Mouse (Mus musculus) thymus, adult 18-20 months (tissue): ENCODE data around the gene Magi1.

ENCODE experiments used
- DNase-seq, 2 experiments: peaks; one replicate each; pipeline ENCODE4 v3.0.0; 2022; ENCODE audit warnings: mixed read lengths in 2 of 2

The Magi1 gene

DNA sequence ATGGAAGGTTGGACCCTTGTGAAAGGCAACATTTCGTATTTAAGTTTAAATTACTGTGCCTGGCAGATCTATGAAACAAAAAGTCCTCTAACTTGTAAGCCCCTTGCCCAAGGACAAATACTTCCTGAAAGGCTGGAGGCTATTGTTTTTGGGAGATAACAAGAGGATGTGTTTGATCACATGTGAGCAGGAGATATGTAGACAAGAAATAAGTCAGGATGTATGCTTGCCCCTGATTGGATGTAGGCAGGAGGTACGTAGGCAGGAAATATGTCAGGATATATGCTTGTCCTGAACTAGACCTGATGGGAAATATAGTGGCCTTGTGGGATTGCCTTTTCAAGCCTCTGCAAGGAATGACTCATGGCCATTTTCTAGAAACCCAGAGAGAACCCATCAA is 84.0 kb downstream of the Magi1 start:
- DNase-seq: no peak

DNA sequence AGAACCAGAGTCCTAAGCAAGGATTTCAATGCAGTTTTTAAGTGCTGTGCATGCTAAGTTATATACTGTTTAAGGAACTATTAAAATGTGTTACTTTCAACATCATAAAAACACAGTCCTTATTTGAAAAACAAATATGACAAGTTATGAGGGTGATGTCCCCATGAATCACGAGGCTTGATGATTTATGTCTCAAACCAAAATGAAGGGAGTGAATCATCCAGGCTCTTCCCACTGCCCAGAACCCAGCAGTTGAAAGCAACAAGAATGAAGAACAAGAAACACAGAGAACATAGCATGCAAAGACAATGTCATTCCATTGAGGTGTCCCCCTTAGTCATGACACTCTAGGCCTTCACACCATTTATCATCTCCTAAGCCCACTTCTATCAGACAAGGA is 85.9 kb downstream of the Magi1 start:
- DNase-seq: no peak

GRCm38 (mm10) chr6:94195303-94195911 is 88.3 kb downstream of the Magi1 start:
- no peak for DNase-seq

- DNase-seq: no peak
Measured at GRCm38 (mm10) chr6:94190830-94191229, 92.9 kb downstream of the Magi1 start.

- DNase-seq: no peak
Measured at GRCm38 (mm10) chr6:94189379-94189778, 94.3 kb downstream of the Magi1 start.

GRCm38 (mm10) chr6:94186628-94187319 is 96.9 kb downstream of the Magi1 start:
- no peak for DNase-seq

DNA sequence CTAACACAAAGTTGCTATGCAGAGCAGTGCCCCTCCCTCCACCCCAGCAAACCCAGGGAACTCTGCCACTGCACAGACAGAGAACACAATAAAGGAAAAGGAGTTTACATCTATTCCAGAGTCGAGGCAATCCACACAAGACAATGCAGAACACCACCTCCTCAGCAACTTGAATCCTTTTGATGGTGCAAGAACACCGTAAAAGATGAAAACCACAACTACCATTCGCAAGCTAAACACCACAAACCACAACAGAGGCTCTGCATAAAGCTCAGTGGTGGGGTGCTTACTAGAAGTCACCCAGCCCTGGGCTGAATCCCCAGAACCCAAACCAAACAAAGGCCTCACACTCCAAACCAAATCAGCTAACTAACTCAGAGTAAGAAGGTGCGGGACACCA is 99.4 kb downstream of the Magi1 start:
- DNase-seq: no peak

GRCm38 (mm10) chr6:94183354-94183851 is 100.3 kb downstream of the Magi1 start:
- DNase-seq: no peak

DNA sequence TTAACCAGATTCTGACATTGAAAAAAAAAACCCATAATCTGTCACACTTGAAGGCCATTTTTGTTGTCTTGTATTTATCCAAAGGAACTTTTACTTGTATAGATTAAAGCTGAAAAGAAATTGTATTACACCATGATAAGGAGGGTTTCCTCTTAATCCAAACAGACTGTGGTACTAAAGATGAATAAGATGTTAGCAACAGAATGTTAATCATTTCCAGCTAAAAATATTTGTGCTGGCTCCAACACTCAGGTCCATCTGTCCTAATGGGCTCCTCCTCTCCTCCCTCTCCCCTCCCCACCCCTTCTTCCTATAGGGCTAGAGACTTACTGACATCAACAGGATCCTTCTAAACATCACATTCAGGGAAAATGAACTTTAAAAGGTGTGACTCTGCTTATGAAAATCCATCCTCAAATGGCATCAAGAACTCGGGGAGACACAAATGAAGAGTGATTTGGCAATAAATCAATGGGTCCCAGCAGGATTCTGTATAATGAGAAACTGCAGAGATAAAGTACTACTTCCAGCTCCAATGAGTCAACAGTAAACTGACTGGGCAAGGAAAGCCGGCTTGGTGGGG is 102.0 kb downstream of the Magi1 start:
- no peak for DNase-seq

DNA sequence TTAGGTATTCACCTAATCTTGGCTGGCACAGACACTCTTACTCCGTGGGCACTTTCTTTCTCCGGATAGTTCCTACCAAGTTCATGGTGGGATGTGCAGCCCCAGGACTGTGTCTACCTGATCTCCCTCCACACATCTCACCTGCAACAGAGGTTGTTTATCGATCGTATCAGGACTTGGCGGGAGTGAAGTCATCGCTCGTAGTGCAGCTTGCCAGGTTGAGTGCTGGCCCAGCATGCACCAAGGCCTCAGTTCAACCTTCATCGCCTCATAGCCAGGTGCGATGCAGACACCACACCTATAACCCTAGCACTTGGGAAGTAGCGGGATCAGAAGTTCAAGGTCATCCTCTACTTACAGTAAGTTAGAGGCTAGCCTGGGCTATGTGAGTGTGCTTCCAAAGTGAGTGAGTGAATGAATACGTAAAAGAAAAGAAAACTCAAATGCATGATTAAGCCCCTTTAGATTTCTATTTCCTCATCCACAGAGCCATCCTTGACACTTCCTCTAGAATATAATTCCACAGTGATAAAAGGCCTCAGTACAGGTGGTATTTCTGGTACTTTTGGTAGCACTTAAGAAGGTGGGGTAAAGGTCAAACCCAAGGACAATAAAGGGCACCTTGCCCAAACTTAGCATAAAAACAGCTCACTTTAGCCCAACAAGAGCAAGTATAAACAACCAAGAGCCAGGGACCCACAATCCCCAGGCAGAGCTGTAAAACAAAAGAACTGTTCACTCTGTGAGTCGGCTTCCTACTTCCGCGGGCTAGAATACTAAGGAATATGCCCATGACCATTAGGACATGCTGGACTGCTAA is 103.2 kb downstream of the Magi1 start:
- no peak for DNase-seq

- DNase-seq: no peak
Measured at GRCm38 (mm10) chr6:94177559-94177958, 106.2 kb downstream of the Magi1 start.

DNA sequence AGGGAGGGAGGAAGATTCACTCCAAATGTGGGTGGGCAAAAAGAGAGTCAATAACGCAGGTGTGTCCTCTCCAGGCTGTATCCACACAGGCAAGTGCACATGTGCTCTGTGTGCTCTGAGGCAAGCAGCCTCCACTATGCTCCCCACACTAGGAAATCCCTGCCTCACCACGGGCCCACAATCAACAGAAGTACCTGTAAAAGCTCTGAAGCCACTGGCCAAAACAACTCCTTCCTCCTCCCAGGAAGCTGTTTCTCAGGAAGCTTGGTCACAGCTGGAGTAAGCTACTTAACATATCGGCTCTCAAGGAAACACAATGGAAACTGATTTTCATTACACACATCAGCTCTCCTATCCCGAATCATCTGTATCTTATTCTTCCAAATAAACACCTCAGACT is 107.0 kb downstream of the Magi1 start:
- no peak for DNase-seq

DNA sequence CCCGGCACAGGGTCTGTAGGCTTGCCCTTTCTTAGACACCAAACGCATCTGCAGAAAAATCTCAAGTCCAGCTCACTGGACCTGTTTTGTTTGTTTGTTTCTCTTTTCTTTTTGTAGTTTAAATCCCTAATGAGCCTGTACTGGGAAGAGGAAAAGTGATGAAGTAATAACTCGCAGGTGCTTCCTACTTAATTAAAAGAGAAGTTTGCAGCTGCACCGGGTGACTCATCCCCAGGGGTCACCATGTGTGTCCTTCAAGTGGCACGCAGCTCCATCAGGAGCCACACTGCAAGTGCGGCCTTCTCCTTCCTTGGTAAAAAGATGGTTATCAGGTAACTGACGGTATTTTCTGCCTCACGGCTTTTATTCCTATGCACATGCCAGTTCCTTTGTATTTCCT is 112.5 kb downstream of the Magi1 start:
- no peak for DNase-seq

DNA sequence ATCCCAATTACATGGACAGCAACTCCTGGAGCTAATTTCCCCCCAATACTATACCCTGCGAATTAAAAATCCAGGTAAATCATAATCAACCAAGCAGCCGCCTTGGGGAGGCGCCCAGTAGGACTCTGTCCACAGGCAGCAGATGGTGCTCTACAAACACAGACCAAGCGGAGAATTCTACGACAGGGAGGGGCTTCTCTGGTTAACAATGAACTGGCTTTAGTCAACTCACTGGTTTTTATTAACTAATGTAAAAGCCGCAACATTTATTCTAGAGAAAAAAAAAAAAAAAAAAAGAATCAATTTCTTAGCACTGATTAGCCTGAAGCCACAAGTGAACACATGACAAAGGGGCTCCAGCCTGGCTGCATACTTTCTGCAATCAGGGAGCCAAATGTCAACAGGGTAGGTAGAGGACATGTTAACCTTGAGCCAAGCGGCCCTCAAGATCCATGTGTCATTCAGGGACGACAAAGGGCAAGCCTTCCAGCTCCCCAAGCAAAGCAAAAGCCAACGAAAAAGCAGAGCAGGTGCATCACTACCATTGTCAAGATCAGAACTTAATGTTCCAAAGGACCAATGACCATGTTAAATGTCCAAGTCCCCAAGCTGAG is 114.0 kb downstream of the Magi1 start:
- DNase-seq: no peak

DNA sequence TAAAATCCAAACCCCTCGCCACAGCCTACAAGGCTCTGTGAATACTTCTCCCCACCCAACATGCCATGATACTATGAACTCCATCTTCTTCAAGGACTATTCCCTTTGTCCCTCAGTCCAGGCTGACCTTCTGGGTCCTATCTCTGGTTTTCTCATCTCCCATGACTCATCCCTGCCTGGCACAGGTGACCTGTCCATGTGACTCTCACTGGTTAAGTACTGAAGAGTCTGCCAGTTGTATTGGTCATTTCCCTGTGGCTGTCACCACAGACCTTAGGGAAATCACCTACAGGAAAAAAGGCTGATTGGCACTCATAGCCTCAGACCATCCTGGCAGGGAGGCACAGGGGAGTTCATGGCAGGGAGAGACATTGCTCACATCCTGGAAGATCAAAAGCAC is 117.8 kb downstream of the Magi1 start:
- no peak for DNase-seq

GRCm38 (mm10) chr6:94164753-94165536 is 118.8 kb downstream of the Magi1 start:
- no peak for DNase-seq

- no peak for DNase-seq
Measured at GRCm38 (mm10) chr6:94163325-94163995, 120.3 kb downstream of the Magi1 start.

DNA sequence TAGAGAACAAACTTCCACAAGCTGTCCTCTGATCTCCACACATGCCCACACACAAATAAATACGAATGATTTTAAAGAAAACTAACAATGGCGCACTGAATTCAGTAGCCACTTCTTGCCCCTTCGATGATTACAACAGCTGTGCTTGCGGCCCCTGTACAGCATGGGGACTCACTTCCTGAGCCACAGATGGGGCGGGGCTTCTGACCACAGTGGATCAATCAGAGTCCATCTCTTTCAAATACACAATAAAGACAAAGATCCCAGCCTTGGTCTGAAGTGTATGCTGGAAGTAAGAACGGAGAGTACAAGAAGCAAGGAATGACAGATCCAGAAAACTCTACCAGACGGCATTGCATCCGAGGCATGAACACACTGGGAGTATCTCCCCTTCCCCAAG is 120.8 kb downstream of the Magi1 start:
- DNase-seq: no peak

DNA sequence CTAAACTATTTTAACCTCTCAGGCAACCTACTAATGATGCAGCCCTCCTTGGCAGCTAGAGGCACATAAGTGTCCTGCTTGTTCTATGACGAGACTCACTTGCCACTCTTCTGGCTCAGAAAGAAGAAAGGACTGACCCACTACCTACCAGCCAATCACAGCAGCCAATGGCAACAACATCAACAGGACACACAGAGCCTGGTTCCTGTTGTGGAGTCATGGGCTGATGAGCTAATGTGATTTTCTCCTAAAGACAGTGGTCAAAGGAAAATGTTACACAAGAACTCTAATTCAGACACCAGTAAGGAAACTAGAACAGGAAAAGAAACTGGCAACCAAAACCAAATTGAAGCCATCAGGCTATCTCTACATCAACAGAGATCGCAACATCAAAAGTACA is 124.5 kb downstream of the Magi1 start:
- DNase-seq: no peak

DNA sequence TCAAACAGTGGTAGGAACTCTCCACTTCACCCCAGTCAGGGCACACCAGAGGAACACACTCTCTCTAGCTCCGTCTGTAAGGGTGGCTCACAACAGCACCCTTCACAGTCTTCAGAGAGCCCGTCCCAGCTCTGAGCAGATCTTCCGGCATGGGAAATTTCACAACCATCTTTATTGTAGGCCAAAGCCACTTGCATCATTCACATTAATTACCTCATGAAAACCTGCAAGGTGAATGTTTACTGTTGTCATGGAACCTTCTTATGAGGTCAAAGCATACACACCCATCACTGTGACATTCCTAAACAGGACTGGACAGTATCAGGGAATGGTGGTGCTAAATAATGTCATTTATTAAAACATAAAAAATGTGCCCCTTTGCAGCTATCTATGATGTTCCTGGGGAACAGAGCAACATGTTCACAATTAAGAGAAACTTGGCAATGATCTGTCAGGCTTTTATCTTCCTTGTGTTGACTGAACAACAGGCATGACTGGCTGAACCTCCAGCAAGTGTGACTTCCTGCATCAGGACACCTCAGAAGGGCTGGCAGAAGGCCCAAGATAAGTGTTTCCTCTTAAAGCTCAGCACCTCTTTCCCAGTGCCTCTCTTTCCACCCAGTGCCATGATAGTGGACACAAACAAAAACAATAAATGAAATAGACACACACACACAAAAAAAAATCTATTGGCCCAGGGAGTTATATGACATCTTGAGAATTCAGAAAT is 125.4 kb downstream of the Magi1 start:
- no peak for DNase-seq

GRCm38 (mm10) chr6:94155996-94156395 is 127.7 kb downstream of the Magi1 start:
- DNase-seq: no peak
